ENCODE assay signal across 28 mouse cellular contexts in the genomic region with DNA sequence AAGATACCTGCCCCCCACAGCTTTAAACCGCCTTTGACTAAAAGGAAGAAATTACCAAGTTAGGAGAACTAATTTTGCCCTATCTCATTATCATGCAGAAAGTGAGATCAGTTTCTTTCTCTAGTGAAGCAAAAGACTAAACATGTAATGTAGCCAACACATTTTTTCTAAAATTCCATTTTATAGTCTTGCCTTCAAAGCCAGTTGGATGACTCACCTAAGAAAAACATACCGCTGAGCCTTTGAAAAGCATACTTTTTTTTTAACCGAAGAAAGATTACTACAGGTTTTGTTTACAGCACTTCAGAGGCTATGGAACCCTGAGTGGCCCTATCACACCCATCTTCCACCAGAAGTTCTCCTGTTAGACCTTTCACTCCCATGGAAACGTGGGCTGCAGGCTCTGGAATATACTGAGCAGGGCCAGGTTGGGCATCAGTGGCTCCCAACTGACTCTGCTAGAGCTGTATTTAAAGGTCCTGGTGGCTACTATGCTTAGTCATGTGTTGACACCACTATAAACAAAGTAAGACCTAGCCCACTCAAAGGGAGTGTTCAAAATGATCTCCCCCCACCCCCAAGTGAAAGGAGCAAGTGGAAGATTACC. TPM values are rescaled to one million over a fixed set of nuclear protein-coding genes. Genes with fewer than 3 reads are reported as not detected.
DNase-seq lines count a peak whose midpoint lies in the region; ATAC-seq and TF ChIP-seq lines count a peak whose summit lies in the region.
"Had no signal": no experiment of that assay in that cellular context is flagged by ENCODE, and none has a peak within 500 bp of the region (broad histone marks: within the 10 kb centered on the region; RNA-seq: fewer than 3 reads in every experiment).

No protein-coding gene starts in this region.

- TF ChIP-seq EP300 in CH12.LX (IDR thresholded peaks at IDR 0.05; ENCODE audit: low read length), result 0 out of 2 replicates have a peak, but pooled peaks have one; percentile 10

- TF ChIP-seq CTCF in kidney, postnatal 0 days (IDR thresholded peaks at IDR 0.05; ENCODE audit: low read depth), result no peak
- no peak for TF ChIP-seq CTCF in CH12.LX (conservative IDR thresholded peaks at IDR 0.05 in 1 of 2, IDR thresholded peaks at IDR 0.05 in 1 of 2; ENCODE audit: low read depth in 2 of 2, low read length in 2 of 2)

- ATAC-seq in kidney, postnatal 0 days (replicated peaks; ENCODE audit: low FRiP score, low read depth), result no peak
- ATAC-seq in megakaryocyte, adult 5-6 weeks (ENCODE audit: poor library complexity, severe bottlenecking), result no peak
- ATAC-seq: forebrain, postnatal 0 days; hindbrain, embryonic 16.5 days had no signal

- TF ChIP-seq RAD21 in CH12.LX (IDR thresholded peaks at IDR 0.05; ENCODE audit: low read depth, low read length), result no peak

- no peaks in the 10 kb centered on the region for H3K9me3 ChIP-seq in kidney, postnatal 0 days (replicated peaks; ENCODE audit: low read length)
- H3K9me3 ChIP-seq in CH12.LX (replicated peaks; ENCODE audit: low read length), result no peaks in the 10 kb centered on the region
- H3K9me3 ChIP-seq: embryonic facial prominence, embryonic 15.5 days; forebrain, embryonic 10.5 days; G1E; megakaryocyte, embryonic 14.5 days; stomach, embryonic 15.5 days had no signal

- TF ChIP-seq POLR2A in CH12.LX (IDR thresholded peaks at IDR 0.05; ENCODE audit: low read depth, low read length) (no peak), myocyte (IDR thresholded peaks at IDR 0.05; ENCODE audit: insufficient read length, low read depth) (no peak)

- H3K36me3 ChIP-seq in kidney, postnatal 0 days (ENCODE audit: insufficient read depth, low read length), result 0 out of 2 replicates have a peak, but pooled peaks cover 3% of the 10 kb centered on the region
- H3K36me3 ChIP-seq in CH12.LX (replicated peaks in 1 of 2; ENCODE audit: control insufficient read depth in 1 of 2, insufficient read depth in 1 of 2, low read length in 1 of 2) (peaks cover 34 to 84% of the 10 kb centered on the region in 2 experiments), myocyte (ENCODE audit: control insufficient read depth, insufficient read depth) (peaks cover 1% of the 10 kb centered on the region)
- H3K36me3 ChIP-seq: embryonic facial prominence, embryonic 15.5 days; stomach, embryonic 15.5 days had no signal

- H3K9ac ChIP-seq in kidney, postnatal 0 days (ENCODE audit: low read depth, low read length), result no peak overlapping the region
- H3K9ac ChIP-seq in CH12.LX (ENCODE audit: insufficient read depth, low read depth), result peak overlapping the region; percentile 9; the same call in 1 of the 2 replicates
- H3K9ac ChIP-seq: embryonic facial prominence, embryonic 15.5 days; forebrain, postnatal 0 days; liver, embryonic 14.5 days; stomach, embryonic 15.5 days had no signal

- no peaks in the 10 kb centered on the region for H3K27me3 ChIP-seq in kidney, postnatal 0 days (ENCODE audit: insufficient read depth, low read length)
- H3K27me3 ChIP-seq in CH12.LX (replicated peaks) (no peaks in the 10 kb centered on the region), myocyte (ENCODE audit: control insufficient read depth, insufficient read depth, insufficient read length) (no peaks in the 10 kb centered on the region)
- H3K27me3 ChIP-seq: embryonic facial prominence, embryonic 15.5 days; megakaryocyte, embryonic 14.5 days; stomach, embryonic 15.5 days had no signal

- H3K4me3 ChIP-seq in kidney, postnatal 0 days (replicated peaks; ENCODE audit: low read depth, low read length), result no peak overlapping the region
- H3K4me3 ChIP-seq in CH12.LX (replicated peaks in 1 of 3; ENCODE audit: low read depth in 2 of 3, low read length in 2 of 3, poor library complexity in 1 of 3) (no peak overlapping the region), myocyte (no peak overlapping the region)
- H3K4me3 ChIP-seq: embryonic facial prominence, embryonic 15.5 days; forebrain, embryonic 10.5 days; gastrocnemius, adult 2 months; megakaryocyte, embryonic 14.5 days; stomach, embryonic 15.5 days had no signal

- WGBS in kidney, postnatal 0 days, result 51% methylated on average over 4 of the region's 4 CpGs

- no peak overlapping the region for H3K27ac ChIP-seq in kidney, postnatal 0 days
- peak overlapping the region; percentile 55 for H3K27ac ChIP-seq in CH12.LX (ENCODE audit: insufficient read depth, low read depth)
- H3K27ac ChIP-seq: embryonic facial prominence, embryonic 15.5 days; forebrain, embryonic 10.5 days; gastrocnemius, adult 2 months; liver, embryonic 14.5 days; stomach, embryonic 15.5 days had no signal

- no peak overlapping the region for H3ac ChIP-seq in myocyte (ENCODE audit: control insufficient read depth, insufficient read length)

- H3K79me2 ChIP-seq in CH12.LX (replicated peaks; ENCODE audit: control insufficient read depth, extremely low read depth, insufficient read depth, poor library complexity, severe bottlenecking) (peaks cover 92% of the 10 kb centered on the region), myocyte (ENCODE audit: control insufficient read depth, insufficient read depth) (peaks cover 9% of the 10 kb centered on the region)

- no peak overlapping the region for H3K4me2 ChIP-seq in kidney, postnatal 0 days (ENCODE audit: low read length)
- H3K4me2 ChIP-seq in CH12.LX (ENCODE audit: insufficient read depth, low read depth, poor library complexity, severe bottlenecking) (0 out of 2 replicates have a peak overlapping the region, but pooled peaks have one; percentile 26), myocyte (ENCODE audit: low read depth) (peak overlapping the region; percentile 7)
- H3K4me2 ChIP-seq: embryonic facial prominence, embryonic 15.5 days; stomach, embryonic 15.5 days had no signal

- peak; percentile 13 for DNase-seq in kidney, postnatal 0 days (ENCODE audit: low spot score)
- no peak for DNase-seq in kidney, postnatal 36 days
- no peak for DNase-seq in CH12.LX (ENCODE audit: extremely low read depth)
- DNase-seq in brain, adult 2 months (ENCODE audit: low read depth, low spot score), result peak; percentile 52
- no peak for DNase-seq in natural killer cell, adult 2 months (ENCODE audit: low spot score in 2 of 2)
- no peak for DNase-seq in adrenal gland, postnatal 4 days (ENCODE audit: low spot score in 2 of 2)
- DNase-seq: adrenal gland, adult 8-10 months; cerebellum, adult 11 months; cerebellum, postnatal 25 days; embryo, embryonic 11 days; forebrain, postnatal 0 days; gastrocnemius, adult 2 months; heart, postnatal 4 days; kidney, adult 8-10 months; kidney, postnatal 4 days; layer of hippocampus, postnatal 36 days; midbrain, embryonic 14.5 days; right cerebral cortex, postnatal 25 days; thymus, adult 2 months had no signal

- H3K4me1 ChIP-seq in kidney, postnatal 0 days (replicated peaks; ENCODE audit: insufficient read depth, low read length), result no peaks in the 10 kb centered on the region
- H3K4me1 ChIP-seq in CH12.LX (ENCODE audit: control insufficient read depth in 1 of 2, insufficient read depth in 2 of 2), result peaks cover 13 to 84% of the 10 kb centered on the region in 2 experiments
- H3K4me1 ChIP-seq: embryonic facial prominence, embryonic 15.5 days; stomach, embryonic 15.5 days had no signal

- in situ Hi-C loops in CH12.LX (cut with MboI; ENCODE audit: low pct_ligation_motif_present, low pct_unique_long_range_greater_than_20kb, low sequenced_read_pairs), result loop anchor here (25.0 kb wide), 1 partner anchor 764 kb away; the partner anchor contains the start of gene Klf6

- dilution Hi-C loops in CH12.LX (cut with MboI; ENCODE audit: extremely low pct_ligation_motif_present, extremely low pct_unique_long_range_greater_than_20kb, low sequenced_read_pairs), result no loop called here

TF ChIP-seq in CH12.LX, 34 proteins besides CTCF, POLR2A, EP300 and RAD21:
- TF ChIP-seq UBTF (IDR thresholded peaks at IDR 0.05; ENCODE audit: low read depth, low read length) (no peak), CHD2 (IDR thresholded peaks at IDR 0.05; ENCODE audit: low read length) (no peak), MXI1 (IDR thresholded peaks at IDR 0.05; ENCODE audit: low read depth, low read length) (no peak), ZNF384 (IDR thresholded peaks at IDR 0.05; ENCODE audit: low read depth, low read length) (peak; percentile 48; the same call in 1 of the 2 replicates), MAFK (IDR thresholded peaks at IDR 0.05; ENCODE audit: insufficient replicate concordance, low read length) (no peak), SIN3A (IDR thresholded peaks at IDR 0.05; ENCODE audit: low read length) (peak; percentile 17; the same call in 1 of the 2 replicates), TBP (conservative IDR thresholded peaks at IDR 0.05; ENCODE audit: low read depth, low read length) (no peak), ETS1 (conservative IDR thresholded peaks at IDR 0.05; ENCODE audit: low read depth, low read length) (peak; percentile 34; the same call in 1 of the 2 replicates)

TF ChIP-seq in myocyte, 11 proteins besides CTCF, POLR2A, EP300 and RAD21:
- TF ChIP-seq TCF12 (IDR thresholded peaks at IDR 0.05; ENCODE audit: insufficient read depth, poor library complexity, severe bottlenecking), result no peak
- TF ChIP-seq POLR2AphosphoS2 (IDR thresholded peaks at IDR 0.05; ENCODE audit: insufficient read length, low read depth), result no peak
- no peak for TF ChIP-seq USF1 (IDR thresholded peaks at IDR 0.05; ENCODE audit: low read depth)
- TF ChIP-seq E2F4 (IDR thresholded peaks at IDR 0.05; ENCODE audit: insufficient read depth), result no peak
- TF ChIP-seq MYOG (IDR thresholded peaks at IDR 0.05; ENCODE audit: control insufficient read depth in 1 of 3, insufficient read depth in 1 of 3, insufficient read length in 2 of 3, low read depth in 2 of 3), result no peak
- TF ChIP-seq CEBPB (IDR thresholded peaks at IDR 0.05; ENCODE audit: insufficient read depth, poor library complexity, severe bottlenecking), result no peak

RNA-seq across cellular contexts. Expression of gene Pfkp, which starts 22.0 kb away (rescaled TPM):
- polyA plus RNA-seq in kidney, postnatal 0 days (2015; fragmentation: Nextera tagmentation; extraction: Ambion mirVana), result 40.8 and 42.8 TPM in 2 replicates
- total RNA-seq in CH12.LX (2012; rRNA removed) (247 and 417 TPM in 2 replicates), CH12.LX (2014; rRNA removed) (204 and 211 TPM in 2 replicates)
- polyA plus RNA-seq in CH12.LX (2012; ENCODE audit: insufficient read length, low read depth) (239 and 265 TPM in 2 replicates), myocyte (2012; fragmentation: generic; extraction: Trizol) (74.9 TPM)
- 51.1 and 66.3 TPM in 2 replicates for total RNA-seq in megakaryocyte, adult 5-6 weeks (2015)
- 90.5 and 94.6 TPM in 2 replicates for total RNA-seq in megakaryocyte, adult 5-6 weeks (2017)
- 10 to 100 TPM; 50.5 to 63.4 TPM for total RNA-seq in adrenal gland, postnatal 4 days (2021)

Comparison
In these comparisons a context has a peak if more than half of its experiments do, and no peak if none do; other contexts are left out.
1. DNase-seq: peak in kidney, postnatal 0 days (single experiment) and brain, adult 2 months (single experiment); none in kidney, postnatal 36 days (0 of 2), CH12.LX (single experiment), natural killer cell, adult 2 months (0 of 2) and adrenal gland, postnatal 4 days (0 of 2).